Comparison of ENCODE assay signal across 7 mouse cellular contexts in genomic region chr9:21153833-21154232, GRCm38 (mm10). TPM values are rescaled to one million over a fixed set of nuclear protein-coding genes. Genes with fewer than 3 reads are reported as not detected.
DNase-seq lines count a peak whose midpoint lies in the region; ATAC-seq and TF ChIP-seq lines count a peak whose summit lies in the region.

No protein-coding gene starts in this region.

- DNase-seq in testis, postnatal 10 days (ENCODE audit: low spot score) = no peak
- no peak for DNase-seq in liver, embryonic 14.5 days (ENCODE audit: low read depth in 3 of 3, low spot score in 3 of 3)
- DNase-seq in layer of hippocampus, postnatal 36 days = no peak

- peak overlapping the region; percentile 53 for H3K4me3 ChIP-seq in testis, adult 2 months (ENCODE audit: control insufficient read depth, low read depth, low read length)
- peak overlapping the region; percentile 55 for H3K4me3 ChIP-seq in heart, embryonic 13.5 days
- H3K4me3 ChIP-seq in liver, embryonic 14.5 days (ENCODE audit: insufficient read depth in 1 of 2, low read depth in 2 of 2, low read length in 2 of 2) = peak overlapping the region; percentile 26 to 31; a peak in 3 of 4 replicates

- peak overlapping the region; percentile 89 for H3K4me2 ChIP-seq in heart, embryonic 13.5 days
- H3K4me2 ChIP-seq in liver, embryonic 14.5 days (ENCODE audit: low read depth) = peak overlapping the region; percentile 71

- H3K27ac ChIP-seq in testis, adult 2 months (ENCODE audit: control insufficient read depth, insufficient read depth, low read depth, low read length) = no peak overlapping the region
- peak overlapping the region; percentile 75 for H3K27ac ChIP-seq in heart, embryonic 13.5 days (replicated peaks)
- H3K27ac ChIP-seq in liver, embryonic 14.5 days = no peak overlapping the region

- H3K4me1 ChIP-seq in testis, adult 2 months (ENCODE audit: control insufficient read depth, insufficient read depth, low read length) = peaks cover 28% of the 10 kb centered on the region
- H3K4me1 ChIP-seq in heart, embryonic 13.5 days = peaks cover 28% of the 10 kb centered on the region
- H3K4me1 ChIP-seq in liver, embryonic 14.5 days (replicated peaks; ENCODE audit: control insufficient read depth in 2 of 2, insufficient read depth in 2 of 2, low read length in 1 of 2) = peaks cover 5 to 12% of the 10 kb centered on the region in 2 experiments; a peak in 3 of 4 replicates

- no peak for TF ChIP-seq POLR2A in testis, adult 2 months (IDR thresholded peaks at IDR 0.05; ENCODE audit: control insufficient read depth, low read depth, low read length)

- H3K9ac ChIP-seq in heart, embryonic 13.5 days = peak overlapping the region; percentile 78
- no peak overlapping the region for H3K9ac ChIP-seq in liver, embryonic 14.5 days (replicated peaks)

- no peaks in the 10 kb centered on the region for H3K9me3 ChIP-seq in heart, embryonic 13.5 days
- H3K9me3 ChIP-seq in liver, embryonic 14.5 days (ENCODE audit: control insufficient read depth, low read length) = no peaks in the 10 kb centered on the region

- TF ChIP-seq CTCF in testis, adult 2 months (IDR thresholded peaks at IDR 0.05; ENCODE audit: control insufficient read depth, insufficient read depth, insufficient replicate concordance, low read depth, low read length) = no peak
- TF ChIP-seq CTCF in liver, embryonic 14.5 days (IDR thresholded peaks at IDR 0.05; ENCODE audit: low read depth) = no peak

- no peaks in the 10 kb centered on the region for H3K27me3 ChIP-seq in testis, adult 2 months (ENCODE audit: control insufficient read depth, insufficient read depth, low read length)
- H3K27me3 ChIP-seq in heart, embryonic 13.5 days (replicated peaks) = no peaks in the 10 kb centered on the region
- H3K27me3 ChIP-seq in liver, embryonic 14.5 days (ENCODE audit: control insufficient read depth, insufficient read depth, low read length) = no peaks in the 10 kb centered on the region

- no peaks in the 10 kb centered on the region for H3K36me3 ChIP-seq in testis, adult 2 months (ENCODE audit: control insufficient read depth, insufficient read depth, low read length)
- H3K36me3 ChIP-seq in heart, embryonic 13.5 days = no peaks in the 10 kb centered on the region
- H3K36me3 ChIP-seq in liver, embryonic 14.5 days (replicated peaks; ENCODE audit: control insufficient read depth, insufficient read depth, low read depth) = no peaks in the 10 kb centered on the region

- no peak for TF ChIP-seq EP300 in liver, embryonic 14.5 days (IDR thresholded peaks at IDR 0.05; ENCODE audit: low read depth)

- ATAC-seq in heart, embryonic 13.5 days (ENCODE audit: extremely low read depth, insufficient number of reproducible peaks, low FRiP score, low TSS enrichment) = no peak
- no peak for ATAC-seq in liver, embryonic 14.5 days (ENCODE audit: insufficient read depth)
- ATAC-seq in CD4-positive, CD25-positive, alpha-beta regulatory T cell, adult 4 months = no peak
- ATAC-seq in inflammation-experienced regulatory T-cells, adult 6 months = no peak

- 7% methylated on average over 5 of the region's 5 CpGs for WGBS in heart, embryonic 13.5 days
- 25% methylated on average over 5 of the region's 5 CpGs for WGBS in liver, embryonic 14.5 days (ENCODE audit: insufficient replicate concordance)

RNA-seq across cellular contexts. Expression of gene Cdc37, which starts 4.1 kb away (rescaled TPM):
- polyA plus RNA-seq in testis, adult 2 months (2012; rRNA removed) = 38.1 and 40.6 TPM in 2 replicates
- polyA plus RNA-seq in heart, embryonic 13.5 days (2015; fragmentation: Nextera tagmentation; extraction: Ambion mirVana) = 222 and 230 TPM in 2 replicates
- 36.8 and 123 TPM in 2 replicates for polyA plus RNA-seq in liver, embryonic 14.5 days (2012; rRNA removed)
- polyA plus RNA-seq in liver, embryonic 14.5 days (2014; fragmentation: Nextera tagmentation; extraction: Ambion mirVana) = 118 and 129 TPM in 2 replicates
- polyA plus RNA-seq in CD4-positive, CD25-positive, alpha-beta regulatory T cell, adult 4 months (2017; shearing (Covaris generic)) = 100 to 1,000 TPM; 100 to 115 TPM
- 100 to 1,000 TPM; 142 to 150 TPM for total RNA-seq in layer of hippocampus, postnatal 36 days (2021)
- 10 to 100 TPM; 84.2 to 97.0 (median 95.3) TPM for polyA plus RNA-seq in inflammation-experienced regulatory T-cells, adult 6 months (2017; shearing (Covaris generic))

RNA-seq across cellular contexts. Expression of gene Pde4a, which starts 11.7 kb away (rescaled TPM):
- polyA plus RNA-seq in testis, adult 2 months (2012; rRNA removed) = 80.2 and 82.0 TPM in 2 replicates
- 9.5 and 11.3 TPM in 2 replicates for polyA plus RNA-seq in heart, embryonic 13.5 days (2015; fragmentation: Nextera tagmentation; extraction: Ambion mirVana)
- 1.3 and 1.4 TPM in 2 replicates for polyA plus RNA-seq in liver, embryonic 14.5 days (2012; rRNA removed)
- 1.1 and 1.4 TPM in 2 replicates for polyA plus RNA-seq in liver, embryonic 14.5 days (2014; fragmentation: Nextera tagmentation; extraction: Ambion mirVana)
- 1 to 10 TPM in 1 of 2 experiments, under 1 TPM in 1; 0.67 to 1.3 TPM for polyA plus RNA-seq in CD4-positive, CD25-positive, alpha-beta regulatory T cell, adult 4 months (2017; shearing (Covaris generic))
- total RNA-seq in layer of hippocampus, postnatal 36 days (2021) = 10 to 100 TPM; 84.2 to 86.8 TPM
- polyA plus RNA-seq in inflammation-experienced regulatory T-cells, adult 6 months (2017; shearing (Covaris generic)) = 1 to 10 TPM in 1 of 3 experiments, under 1 TPM in 2; 0.54 to 1.3 (median 0.82) TPM

RNA-seq across cellular contexts. Expression of gene Tyk2, which starts 22.8 kb away (rescaled TPM):
- polyA plus RNA-seq in testis, adult 2 months (2012; rRNA removed) = 11.4 and 12.5 TPM in 2 replicates
- polyA plus RNA-seq in heart, embryonic 13.5 days (2015; fragmentation: Nextera tagmentation; extraction: Ambion mirVana) = 13.7 and 14.0 TPM in 2 replicates
- 5.7 and 6.2 TPM in 2 replicates for polyA plus RNA-seq in liver, embryonic 14.5 days (2012; rRNA removed)
- polyA plus RNA-seq in liver, embryonic 14.5 days (2014; fragmentation: Nextera tagmentation; extraction: Ambion mirVana) = 4.0 and 5.1 TPM in 2 replicates
- polyA plus RNA-seq in CD4-positive, CD25-positive, alpha-beta regulatory T cell, adult 4 months (2017; shearing (Covaris generic)) = 10 to 100 TPM; 35.2 to 77.5 TPM
- 10 to 100 TPM; 14.6 to 18.0 TPM for total RNA-seq in layer of hippocampus, postnatal 36 days (2021)
- polyA plus RNA-seq in inflammation-experienced regulatory T-cells, adult 6 months (2017; shearing (Covaris generic)) = 10 to 100 TPM; 36.3 to 61.7 (median 57.7) TPM
